Mouse (Mus musculus) erythroblast, embryonic 14.5 days (primary cell): Measurements from ENCODE around the gene Tmem181a. TPM values are rescaled to one million over a fixed set of nuclear protein-coding genes. Genes with fewer than 3 reads are reported as not detected.
"Not testable (repeated sequence)": the region's sequence is repeated elsewhere in the genome, so short reads cannot be mapped to it uniquely, and the experiment has no call there.

ENCODE experiments used
- H3K27me3 ChIP-seq: 2 replicates; pipeline ENCODE4 v1.6.1; 2012; ENCODE audit warnings: inconsistent platforms; ENCODE audit not compliant: control insufficient read depth
- H3K36me3 ChIP-seq: 2 replicates; pipeline ENCODE4 v1.6.1; 2012; ENCODE audit warnings: mild to moderate bottlenecking, inconsistent platforms; ENCODE audit not compliant: control insufficient read depth
- H3K4me1 ChIP-seq: 2 replicates; pipeline ENCODE4 v1.6.1; 2012; ENCODE audit warnings: inconsistent platforms; ENCODE audit not compliant: control insufficient read depth
- H3K4me3 ChIP-seq: replicated peaks from 2 replicates; pipeline ENCODE3; 2012; ENCODE audit warnings: moderate library complexity, mild to moderate bottlenecking, inconsistent platforms
- H3K9me3 ChIP-seq: 2 replicates; pipeline ENCODE4 v1.6.1; 2012; ENCODE audit warnings: low read length, inconsistent platforms, mixed read lengths; ENCODE audit not compliant: control insufficient read depth
- polyA plus RNA-seq: library from polyadenylated mRNA; stranded (reverse); fragments of >175 nt; gene quantifications from 2 replicates; pipeline ENCODE4 v1.2.3, GENCODE M21; 2012

Gene Tmem181a
- polyA plus RNA-seq, 1 experiment: not detected

DNA sequence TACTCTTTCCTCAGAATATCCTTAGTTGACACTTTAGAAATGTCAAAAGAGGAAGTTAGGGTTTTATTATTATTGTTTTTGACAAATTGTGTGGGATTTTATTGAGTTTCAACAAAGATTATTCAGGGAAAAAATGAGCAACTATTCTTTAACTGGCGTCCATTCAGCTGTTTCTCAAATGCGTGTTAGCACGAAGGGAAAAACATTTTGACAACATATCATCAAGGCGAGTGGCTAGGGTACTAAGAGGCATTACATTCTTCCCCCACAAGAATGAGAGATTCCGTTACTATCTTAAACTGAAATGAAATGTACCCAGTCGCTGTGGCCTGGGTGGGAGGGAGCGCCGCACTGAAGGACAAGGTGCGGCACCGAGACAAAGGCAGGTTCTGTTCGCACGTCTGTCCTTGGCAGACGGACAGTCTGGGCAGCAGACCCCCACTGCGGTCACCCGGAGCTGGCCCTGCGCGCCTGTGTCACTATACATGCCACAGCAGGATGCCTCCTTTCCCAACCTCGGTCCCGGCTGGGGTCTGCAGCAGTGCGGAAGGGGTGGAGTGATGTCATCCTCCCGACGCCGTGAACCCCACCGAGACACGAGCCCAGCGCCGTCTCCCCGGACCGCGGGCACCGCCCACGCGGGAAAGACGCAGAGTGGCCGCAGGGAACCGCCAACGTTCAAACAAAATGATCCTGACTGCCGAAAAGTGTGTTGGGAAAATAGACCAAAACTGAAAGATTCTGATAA, 59.9 kb downstream of the Tmem181a start:
- peak overlapping the region; percentile 60 for H3K4me3 ChIP-seq
- not testable (repeated sequence) for H3K9me3 ChIP-seq, H3K27me3 ChIP-seq, H3K4me1 ChIP-seq, H3K36me3 ChIP-seq

GRCm38 (mm10) chr17:6317339-6317985, 60.8 kb downstream of the Tmem181a start, which contains the start of gene Dynlt1a:
TSS of gene Dynlt1a (minus strand) at chr17:6317500.
- H3K36me3 ChIP-seq, H3K27me3 ChIP-seq, H3K9me3 ChIP-seq, H3K4me1 ChIP-seq: not testable (repeated sequence)
- peak within 1 kb of the TSS; percentile 60 for H3K4me3 ChIP-seq

DNA sequence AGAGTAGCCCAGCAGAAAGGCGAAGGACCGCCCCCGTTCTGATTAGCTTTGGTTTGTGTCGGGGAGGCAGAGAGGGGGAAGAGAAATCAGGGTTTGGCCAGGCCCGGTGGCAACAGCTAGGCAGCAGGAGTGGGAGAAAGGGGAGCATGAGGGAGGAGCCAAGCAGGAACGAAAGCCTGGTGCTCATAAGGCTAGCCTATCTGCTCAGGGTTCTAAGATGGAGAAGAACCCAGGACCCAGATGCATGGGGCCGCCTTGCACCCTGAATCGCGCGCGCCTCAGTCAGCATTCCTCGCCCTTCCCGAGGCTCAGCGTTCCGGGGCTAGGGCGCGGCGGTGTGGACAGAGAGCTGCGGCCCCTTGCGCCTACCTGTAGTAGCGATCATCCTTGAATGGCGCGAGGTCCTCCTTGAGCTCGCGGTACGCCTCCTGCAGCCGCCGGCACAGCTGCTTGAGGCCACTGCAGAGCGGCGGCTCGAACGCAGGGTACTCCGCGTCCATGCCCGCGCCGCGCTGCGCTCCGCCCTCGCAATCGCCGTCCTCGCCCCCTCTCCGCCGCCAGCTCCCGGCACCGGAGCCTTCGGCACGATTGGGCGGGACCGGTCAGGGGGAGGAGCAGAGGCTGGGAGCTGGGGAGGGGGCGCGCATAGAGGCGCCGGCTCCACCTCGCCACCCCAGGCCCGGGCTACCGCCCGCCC, 64.6 kb downstream of the Tmem181a start:
- not testable (repeated sequence) for H3K36me3 ChIP-seq, H3K9me3 ChIP-seq, H3K4me3 ChIP-seq, H3K27me3 ChIP-seq, H3K4me1 ChIP-seq

DNA sequence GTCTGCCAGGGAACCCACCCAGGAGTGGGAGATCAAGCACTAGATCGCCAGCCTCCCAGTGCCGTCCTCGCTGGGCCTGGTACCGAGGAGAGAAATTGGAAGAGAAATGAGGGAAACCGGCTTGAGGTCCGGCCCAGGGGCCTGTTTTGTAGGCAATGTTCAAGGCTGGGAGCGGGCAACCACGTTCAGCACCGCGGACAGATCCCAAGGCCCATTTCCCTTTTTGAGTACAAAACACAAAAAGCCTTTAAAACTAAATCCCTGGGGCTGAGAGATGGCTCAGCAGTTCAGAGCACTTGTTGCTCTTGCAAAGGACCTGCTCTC, 65.1 kb downstream of the Tmem181a start:
- H3K36me3 ChIP-seq, H3K4me1 ChIP-seq, H3K4me3 ChIP-seq: not testable (repeated sequence)

GRCm38 (mm10) chr17:6325021-6325420, 68.4 kb downstream of the Tmem181a start:
- not testable (repeated sequence) for H3K27me3 ChIP-seq, H3K4me1 ChIP-seq, H3K9me3 ChIP-seq, H3K4me3 ChIP-seq, H3K36me3 ChIP-seq

More for the DNA sequence above, 65.1 kb downstream of the Tmem181a start:
- H3K27me3 ChIP-seq, H3K9me3 ChIP-seq: not testable (repeated sequence)

GRCm38 (mm10) chr17:6325543-6325942, 68.9 kb downstream of the Tmem181a start:
- not testable (repeated sequence) for H3K9me3 ChIP-seq, H3K36me3 ChIP-seq, H3K4me3 ChIP-seq, H3K27me3 ChIP-seq, H3K4me1 ChIP-seq

DNA sequence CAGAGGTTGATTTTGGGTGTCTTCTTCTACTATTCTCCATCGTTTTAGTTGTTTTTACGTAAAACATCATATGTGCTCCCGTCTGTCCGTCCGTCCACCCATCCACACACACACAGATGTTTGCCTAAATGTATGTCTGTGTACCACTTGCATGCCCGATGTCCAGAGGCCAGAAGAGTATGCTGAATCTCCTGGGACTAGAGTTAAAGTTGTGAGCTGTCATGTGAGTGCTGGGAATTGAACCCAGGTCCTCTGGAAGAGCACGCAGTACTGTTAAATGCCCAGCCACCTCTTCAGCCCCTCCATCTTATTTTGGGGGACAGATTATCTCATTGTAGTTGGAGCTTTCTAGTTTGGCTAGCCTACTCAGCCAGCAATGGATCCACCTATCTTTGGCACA, 70.9 kb downstream of the Tmem181a start:
- not testable (repeated sequence) for H3K36me3 ChIP-seq, H3K9me3 ChIP-seq, H3K4me1 ChIP-seq, H3K4me3 ChIP-seq, H3K27me3 ChIP-seq

- not testable (repeated sequence) for H3K4me1 ChIP-seq, H3K27me3 ChIP-seq, H3K36me3 ChIP-seq, H3K4me3 ChIP-seq, H3K9me3 ChIP-seq
Measured at GRCm38 (mm10) chr17:6328997-6329396, 72.3 kb downstream of the Tmem181a start.

GRCm38 (mm10) chr17:6342606-6343294, 86.1 kb downstream of the Tmem181a start:
- H3K4me3 ChIP-seq, H3K4me1 ChIP-seq, H3K27me3 ChIP-seq, H3K36me3 ChIP-seq, H3K9me3 ChIP-seq: not testable (repeated sequence)

DNA sequence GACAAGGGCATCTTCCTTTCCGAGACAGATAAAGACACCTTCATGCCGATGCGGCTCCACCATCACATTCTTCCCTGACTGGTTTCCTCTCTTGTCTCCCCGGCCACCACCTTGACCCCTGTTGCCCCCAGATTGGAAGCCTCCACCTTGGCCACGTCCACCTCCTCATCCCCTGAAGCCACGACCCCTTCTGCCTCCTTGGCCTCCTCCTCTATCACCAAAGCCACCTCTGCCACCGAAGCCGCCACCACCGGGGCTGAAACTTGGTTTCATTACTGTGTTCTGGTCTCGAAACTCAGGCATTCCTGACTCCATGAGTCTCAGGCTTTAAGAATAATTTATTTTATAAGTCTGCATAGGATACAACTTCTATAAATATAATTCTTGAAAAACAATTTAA, 98.6 kb downstream of the Tmem181a start:
- H3K4me3 ChIP-seq, H3K27me3 ChIP-seq, H3K4me1 ChIP-seq, H3K9me3 ChIP-seq, H3K36me3 ChIP-seq: not testable (repeated sequence)

Other genes starting within 250 kb of the Tmem181a start
- gene Serac1, start 177.1 kb upstream of the Tmem181a start, polyA plus RNA-seq: 0.03 and 0.14 TPM in 2 replicates
- gene Gtf2h5, start 177.1 kb upstream of the Tmem181a start, polyA plus RNA-seq: 0.38 and 0.59 TPM in 2 replicates
- gene Tulp4, start 150.4 kb upstream of the Tmem181a start, polyA plus RNA-seq: 2.7 and 3.0 TPM in 2 replicates
- gene Dynlt1a, start 60.6 kb downstream of the Tmem181a start, polyA plus RNA-seq: 0.07 and 0.13 TPM in 2 replicates
- 2.4 and 2.6 TPM in 2 replicates for gene Dynlt1b, start 173.3 kb downstream of the Tmem181a start, polyA plus RNA-seq